Mouse (Mus musculus): Measurements from ENCODE around the gene Plxdc1. TPM values are rescaled to one million over a fixed set of nuclear protein-coding genes. Genes with fewer than 3 reads are reported as not detected.
A peak's percentile ranks its signal among the peaks of the same experiment; 100 is the strongest.
"Not testable (repeated sequence)": the region's sequence is repeated elsewhere in the genome, so short reads cannot be mapped to it uniquely, and the experiment has no call there.

Gene Plxdc1
- polyA plus RNA-seq, 2 experiments, result 0.20 to 0.38 TPM

DNA sequence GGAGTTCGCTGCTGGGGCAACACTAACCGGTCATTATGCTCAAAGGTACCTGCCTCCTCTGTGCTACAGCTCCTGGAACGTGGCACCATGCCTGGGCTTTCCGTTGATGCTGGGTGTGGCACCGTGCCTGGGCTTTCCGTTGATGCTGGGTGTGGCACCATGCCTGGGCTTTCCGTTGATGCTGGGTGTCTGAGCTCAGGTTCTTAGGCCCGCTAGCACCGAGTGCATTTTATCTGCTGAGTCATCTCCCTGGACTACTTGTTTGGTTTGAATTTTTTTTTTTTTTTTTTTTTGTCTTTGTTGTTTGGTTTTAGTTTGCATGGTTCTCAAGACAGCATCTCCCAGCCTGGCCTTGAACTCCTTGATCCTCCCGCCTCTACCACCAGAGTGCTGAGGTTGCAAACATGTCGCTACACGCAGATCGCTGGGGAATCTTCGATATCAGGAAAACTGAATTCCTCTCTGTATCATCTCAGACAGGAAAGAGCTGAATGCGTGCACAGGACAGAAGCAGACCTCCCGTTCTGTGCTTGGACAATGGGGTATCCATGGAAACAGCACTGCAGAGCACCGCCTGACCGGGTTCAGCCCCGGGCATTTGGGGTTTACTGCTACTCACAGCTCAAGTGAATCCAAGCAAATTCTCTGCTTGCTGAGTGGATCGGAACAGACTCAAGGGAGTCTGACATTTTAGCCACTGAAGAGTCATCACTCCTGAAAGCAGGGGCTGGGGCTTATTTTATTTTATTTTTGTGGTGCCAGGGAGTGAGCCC lies 36.4 kb downstream of the Plxdc1 start:
- no peak overlapping the region for H3K9ac ChIP-seq (replicated peaks)
- no peaks in the 10 kb centered on the region for H3K27me3 ChIP-seq (ENCODE audit: control insufficient read depth, insufficient read depth, low read length)
- ATAC-seq (ENCODE audit: insufficient read depth) (peak; percentile 79; the same call in 1 of the 2 replicates), DNase-seq (ENCODE audit: low read depth in 3 of 3, low spot score in 3 of 3) (peak; percentile 34 to 77 (median 36))
- peaks cover 5 to 15% of the 10 kb centered on the region in 2 experiments; a peak in 3 of 4 replicates for H3K4me1 ChIP-seq (replicated peaks; ENCODE audit: control insufficient read depth in 2 of 2, insufficient read depth in 2 of 2, low read length in 1 of 2)
- no peak overlapping the region; the same call in 1 of the 2 replicates for H3K4me2 ChIP-seq (ENCODE audit: low read depth)
- WGBS (ENCODE audit: insufficient replicate concordance), result 34% methylated on average over 20 of the region's 20 CpGs
- no peaks in the 10 kb centered on the region for H3K36me3 ChIP-seq (replicated peaks; ENCODE audit: control insufficient read depth, insufficient read depth, low read depth)
- H3K9me3 ChIP-seq (ENCODE audit: control insufficient read depth, low read length), result no peaks in the 10 kb centered on the region
- no peak overlapping the region for H3K27ac ChIP-seq
- TF ChIP-seq EP300 (IDR thresholded peaks at IDR 0.05; ENCODE audit: low read depth), result peak; percentile 24; the same call in 1 of the 2 replicates
- TF ChIP-seq CTCF (IDR thresholded peaks at IDR 0.05; ENCODE audit: low read depth), result no peak
- no peak overlapping the region for H3K4me3 ChIP-seq (ENCODE audit: insufficient read depth in 1 of 2, low read depth in 2 of 2, low read length in 2 of 2)

DNA sequence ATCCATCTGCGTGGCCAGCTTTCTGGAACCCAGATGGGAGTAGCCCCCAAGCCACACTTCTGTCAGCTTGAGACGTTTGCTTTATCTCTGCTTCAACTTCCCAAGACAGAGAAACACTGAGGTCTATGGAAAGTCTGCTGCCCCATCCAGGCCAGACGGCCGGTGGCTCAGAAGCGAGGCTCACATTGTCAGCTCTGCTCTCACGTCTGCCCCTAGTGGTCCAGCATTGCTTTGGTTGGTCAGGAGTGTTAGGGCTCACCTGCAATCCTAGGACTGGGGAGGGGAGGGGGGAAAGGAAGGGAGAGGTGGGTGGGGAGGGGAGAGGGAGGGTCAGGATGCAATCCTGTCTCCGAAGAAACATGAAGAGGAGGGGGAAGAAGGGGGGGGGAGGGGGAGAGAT lies 38.8 kb downstream of the Plxdc1 start:
- Histone ChIP-seq H3K4me2 (ENCODE audit: low read depth) (no peak overlapping the region), H3K27ac (no peak overlapping the region), H3K9ac (replicated peaks) (no peak overlapping the region), H3K4me3 (ENCODE audit: insufficient read depth in 1 of 2, low read depth in 2 of 2, low read length in 2 of 2) (no peak overlapping the region), H3K9me3 (ENCODE audit: control insufficient read depth, low read length) (no peaks in the 10 kb centered on the region), H3K27me3 (ENCODE audit: control insufficient read depth, insufficient read depth, low read length) (no peaks in the 10 kb centered on the region), H3K4me1 (replicated peaks; ENCODE audit: control insufficient read depth in 2 of 2, insufficient read depth in 2 of 2, low read length in 1 of 2) (peaks cover 0 to 13% of the 10 kb centered on the region in 2 experiments; a peak in 2 of 4 replicates), H3K36me3 (replicated peaks; ENCODE audit: control insufficient read depth, insufficient read depth, low read depth) (no peaks in the 10 kb centered on the region)
- 17% methylated on average over 7 of the region's 7 CpGs for WGBS (ENCODE audit: insufficient replicate concordance)
- TF ChIP-seq CTCF (IDR thresholded peaks at IDR 0.05; ENCODE audit: low read depth) (peak; percentile 77), EP300 (IDR thresholded peaks at IDR 0.05; ENCODE audit: low read depth) (no peak)
- peak in 1 of 3 experiments; percentile 29 for DNase-seq (ENCODE audit: low read depth in 3 of 3, low spot score in 3 of 3)
- no peak for ATAC-seq (ENCODE audit: insufficient read depth)

DNA sequence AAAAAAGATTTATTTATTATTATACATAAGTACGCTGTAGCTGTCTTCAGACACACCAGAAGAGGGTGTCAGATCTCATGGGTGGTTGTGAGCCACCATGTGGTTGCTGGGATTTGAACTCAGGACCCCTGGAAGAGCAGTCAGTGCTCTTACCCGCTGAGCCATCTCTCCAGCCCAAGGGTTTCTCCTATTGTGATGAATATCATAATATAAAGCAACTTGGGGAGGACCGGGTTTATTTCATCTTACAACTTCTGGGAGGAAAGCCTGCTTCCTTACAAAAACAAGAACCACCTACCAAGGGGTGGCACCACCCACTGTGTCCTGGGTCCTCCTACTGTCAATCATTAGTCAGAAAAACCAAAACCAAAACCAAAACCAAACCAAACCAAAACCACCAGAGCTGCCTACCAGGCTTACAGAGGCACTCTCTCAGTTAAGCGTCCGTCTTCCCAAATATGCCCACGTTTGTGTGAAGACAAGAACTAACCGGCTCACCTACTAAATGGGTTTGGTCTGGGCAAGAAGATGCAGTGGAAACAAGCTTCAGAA lies 40.4 kb downstream of the Plxdc1 start:
- not testable (repeated sequence) for ATAC-seq (ENCODE audit: insufficient read depth); H3K4me2 ChIP-seq (ENCODE audit: low read depth); H3K9me3 ChIP-seq (ENCODE audit: control insufficient read depth, low read length); H3K27me3 ChIP-seq (ENCODE audit: control insufficient read depth, insufficient read depth, low read length); H3K9ac ChIP-seq (replicated peaks); H3K27ac ChIP-seq; H3K4me3 ChIP-seq (ENCODE audit: insufficient read depth in 1 of 2, low read depth in 2 of 2, low read length in 2 of 2); DNase-seq (ENCODE audit: low read depth in 3 of 3, low spot score in 3 of 3); H3K36me3 ChIP-seq (replicated peaks; ENCODE audit: control insufficient read depth, insufficient read depth, low read depth)
- 64% methylated on average over 7 of the region's 7 CpGs for WGBS (ENCODE audit: insufficient replicate concordance)
- H3K4me1 ChIP-seq (replicated peaks; ENCODE audit: control insufficient read depth in 2 of 2, insufficient read depth in 2 of 2, low read length in 1 of 2), result peaks cover 0 to 14% of the 10 kb centered on the region in 2 experiments; a peak in 2 of 4 replicates

DNA sequence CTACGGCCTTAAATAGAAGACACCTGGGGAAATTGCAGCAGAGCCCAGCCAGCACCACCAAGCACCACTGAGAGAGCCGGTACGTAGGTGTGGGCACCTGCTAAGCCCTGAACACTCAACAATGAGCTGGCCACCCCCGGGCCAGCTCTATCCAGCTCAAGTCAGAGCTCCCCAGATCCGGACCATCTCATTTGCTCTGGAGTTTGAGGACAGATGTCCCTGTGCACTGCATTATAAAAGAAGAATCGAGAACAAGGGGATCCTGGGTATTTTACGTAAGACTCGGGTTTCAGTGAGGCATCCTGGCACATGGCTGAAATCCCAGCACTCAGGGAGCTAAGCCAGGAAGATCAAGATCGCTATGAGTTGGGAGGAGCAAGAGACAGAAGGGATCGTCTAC lies 41.2 kb downstream of the Plxdc1 start:
- no peak for DNase-seq (ENCODE audit: low read depth in 3 of 3, low spot score in 3 of 3)
- ATAC-seq (ENCODE audit: insufficient read depth), result no peak
- 77% methylated on average over 10 of the region's 10 CpGs for WGBS (ENCODE audit: insufficient replicate concordance)

DNA sequence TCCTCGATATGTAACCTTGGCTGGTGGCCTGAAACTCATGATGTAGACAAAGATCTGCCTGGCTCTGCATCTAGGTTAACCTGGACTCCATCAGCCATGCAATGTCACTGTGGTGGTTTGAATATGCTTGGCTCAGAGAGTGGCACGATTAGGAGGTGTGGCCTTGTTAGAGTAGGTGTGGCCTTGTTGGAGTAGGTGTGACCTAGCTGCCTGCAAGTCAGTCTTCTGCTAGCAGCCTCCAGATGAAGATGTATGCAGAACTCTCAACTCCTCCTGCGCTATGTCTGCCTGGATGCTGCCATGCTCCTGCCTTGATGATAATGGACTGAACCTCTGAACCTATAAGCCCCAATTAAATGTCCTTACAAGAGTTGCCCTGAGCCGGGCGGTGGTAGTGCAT lies 43.0 kb downstream of the Plxdc1 start:
- no peak overlapping the region for H3K4me2 ChIP-seq (ENCODE audit: low read depth)
- no peaks in the 10 kb centered on the region for H3K36me3 ChIP-seq (replicated peaks; ENCODE audit: control insufficient read depth, insufficient read depth, low read depth)
- no peak overlapping the region for H3K9ac ChIP-seq (replicated peaks)
- H3K27me3 ChIP-seq (ENCODE audit: control insufficient read depth, insufficient read depth, low read length), result no peaks in the 10 kb centered on the region
- H3K4me3 ChIP-seq (ENCODE audit: insufficient read depth in 1 of 2, low read depth in 2 of 2, low read length in 2 of 2), result no peak overlapping the region
- H3K27ac ChIP-seq, result no peak overlapping the region
- 0 out of 4 replicates have a peak, but pooled peaks cover 0 to 2% of the 10 kb centered on the region in 2 experiments for H3K4me1 ChIP-seq (replicated peaks; ENCODE audit: control insufficient read depth in 2 of 2, insufficient read depth in 2 of 2, low read length in 1 of 2)
- DNase-seq (ENCODE audit: low read depth in 3 of 3, low spot score in 3 of 3) (no peak), ATAC-seq (ENCODE audit: insufficient read depth) (no peak)
- no peak for TF ChIP-seq EP300 (IDR thresholded peaks at IDR 0.05; ENCODE audit: low read depth)
- no peak for TF ChIP-seq CTCF (IDR thresholded peaks at IDR 0.05; ENCODE audit: low read depth)
- no peaks in the 10 kb centered on the region for H3K9me3 ChIP-seq (ENCODE audit: control insufficient read depth, low read length)
- 63% methylated on average over 5 of the region's 5 CpGs for WGBS (ENCODE audit: insufficient replicate concordance)

More for the DNA sequence above, 41.2 kb downstream of the Plxdc1 start:
- Histone ChIP-seq H3K27ac (no peak overlapping the region), H3K9ac (replicated peaks) (no peak overlapping the region), H3K36me3 (replicated peaks; ENCODE audit: control insufficient read depth, insufficient read depth, low read depth) (no peaks in the 10 kb centered on the region), H3K4me2 (ENCODE audit: low read depth) (no peak overlapping the region), H3K4me1 (replicated peaks; ENCODE audit: control insufficient read depth in 2 of 2, insufficient read depth in 2 of 2, low read length in 1 of 2) (peaks cover 0 to 13% of the 10 kb centered on the region in 2 experiments; a peak in 2 of 4 replicates), H3K4me3 (ENCODE audit: insufficient read depth in 1 of 2, low read depth in 2 of 2, low read length in 2 of 2) (no peak overlapping the region), H3K9me3 (ENCODE audit: control insufficient read depth, low read length) (no peaks in the 10 kb centered on the region), H3K27me3 (ENCODE audit: control insufficient read depth, insufficient read depth, low read length) (no peaks in the 10 kb centered on the region)
- no peak for TF ChIP-seq EP300 (IDR thresholded peaks at IDR 0.05; ENCODE audit: low read depth)
- TF ChIP-seq CTCF (IDR thresholded peaks at IDR 0.05; ENCODE audit: low read depth), result no peak

All from liver, embryonic 14.5 days (tissue).